Mouse (Mus musculus): ENCODE data around the gene Gm10697. TPM values are rescaled to one million over a fixed set of nuclear protein-coding genes. Genes with fewer than 3 reads are reported as not detected.
"Not testable (repeated sequence)": the region's sequence is repeated elsewhere in the genome, so short reads cannot be mapped to it uniquely, and the experiment has no call there.

Gm10697 gene
- polyA plus RNA-seq (2015; fragmentation: Nextera tagmentation; extraction: Ambion mirVana): not detected in 2 replicates

DNA sequence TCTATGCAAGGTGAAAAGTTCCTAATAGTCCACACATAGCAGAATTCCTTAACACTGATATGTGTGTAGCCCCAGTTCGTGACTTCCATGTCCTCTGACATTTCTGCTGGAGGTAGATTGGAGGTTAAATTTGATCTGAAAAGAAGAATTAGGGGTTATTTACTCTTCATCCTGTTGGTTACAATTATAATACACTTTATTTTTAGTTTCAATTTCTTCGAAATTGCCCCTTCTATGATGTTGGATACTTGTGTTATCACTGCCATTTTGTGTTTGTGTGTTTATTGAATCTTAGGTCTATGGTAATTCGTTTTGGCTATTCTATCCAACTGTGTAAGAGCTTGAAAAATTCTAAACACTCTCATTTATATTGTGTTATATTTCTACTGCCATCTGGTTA, at the start of gene Gm10697:
TSS of gene Gm10697 (minus strand) at position 101 of the 400 bp plus-strand sequence.
- H3K4me1 ChIP-seq, H3K36me3 ChIP-seq: not testable (repeated sequence)

GRCm38 (mm10) chr3:94115071-94115470, 42.6 kb upstream of the Gm10697 start:
- not testable (repeated sequence) for H3K27ac ChIP-seq (replicated peaks); H3K9me3 ChIP-seq; H3K4me1 ChIP-seq; H3K4me3 ChIP-seq; H3K27me3 ChIP-seq; ATAC-seq (replicated peaks); H3K36me3 ChIP-seq; H3K9ac ChIP-seq (replicated peaks); H3K4me2 ChIP-seq (replicated peaks)
- WGBS: 67% methylated on average over 1 of the region's 1 CpGs

More for the DNA sequence above, at the start of gene Gm10697:
- not testable (repeated sequence) for ATAC-seq (replicated peaks); H3K27ac ChIP-seq (replicated peaks); H3K9me3 ChIP-seq; H3K4me2 ChIP-seq (replicated peaks); H3K27me3 ChIP-seq; H3K4me3 ChIP-seq; H3K9ac ChIP-seq (replicated peaks)
- WGBS: 77% methylated on average over 2 of the region's 3 CpGs

- not testable (repeated sequence) for H3K4me3 ChIP-seq; H3K27ac ChIP-seq (replicated peaks); H3K4me1 ChIP-seq; H3K9me3 ChIP-seq; H3K4me2 ChIP-seq (replicated peaks); H3K9ac ChIP-seq (replicated peaks); H3K27me3 ChIP-seq; H3K36me3 ChIP-seq; ATAC-seq (replicated peaks)
- WGBS: 85% methylated on average over 2 of the region's 3 CpGs
Measured at GRCm38 (mm10) chr3:94054785-94055184, 17.7 kb downstream of the Gm10697 start, which contains the start of gene Gm9125. Gene Gm9125 (minus strand): TSS chr3:94054885.

GRCm38 (mm10) chr3:94049566-94050121, 22.8 kb downstream of the Gm10697 start:
- not testable (repeated sequence) for ATAC-seq (replicated peaks); H3K9ac ChIP-seq (replicated peaks); H3K27me3 ChIP-seq

GRCm38 (mm10) chr3:94038241-94038640, 34.2 kb downstream of the Gm10697 start:
- H3K4me3 ChIP-seq; H3K9ac ChIP-seq (replicated peaks); H3K9me3 ChIP-seq; H3K4me2 ChIP-seq (replicated peaks); ATAC-seq (replicated peaks); H3K36me3 ChIP-seq; H3K4me1 ChIP-seq; H3K27ac ChIP-seq (replicated peaks); H3K27me3 ChIP-seq: not testable (repeated sequence)
- WGBS: 95% methylated on average over 1 of the region's 1 CpGs

More at GRCm38 (mm10) chr3:94049566-94050121, 22.8 kb downstream of the Gm10697 start:
- not testable (repeated sequence) for H3K27ac ChIP-seq (replicated peaks); H3K4me3 ChIP-seq; H3K9me3 ChIP-seq; H3K4me1 ChIP-seq; H3K4me2 ChIP-seq (replicated peaks); H3K36me3 ChIP-seq
- 50% methylated on average over 1 of the region's 5 CpGs for WGBS

- not testable (repeated sequence) for H3K4me1 ChIP-seq; H3K36me3 ChIP-seq; H3K27me3 ChIP-seq; H3K4me3 ChIP-seq; H3K27ac ChIP-seq (replicated peaks); ATAC-seq (replicated peaks); H3K9ac ChIP-seq (replicated peaks); H3K9me3 ChIP-seq; H3K4me2 ChIP-seq (replicated peaks)
- 93% methylated on average over 18 of the region's 18 CpGs for WGBS
Measured at GRCm38 (mm10) chr3:94034400-94034799, 38.0 kb downstream of the Gm10697 start.

Other genes starting within 250 kb of the Gm10697 start
- not detected in 2 replicates for gene Tdpoz3, start 246.6 kb downstream of the Gm10697 start, polyA plus RNA-seq (2015; fragmentation: Nextera tagmentation; extraction: Ambion mirVana)
- gene Gm9117, start 129.1 kb downstream of the Gm10697 start, polyA plus RNA-seq (2015; fragmentation: Nextera tagmentation; extraction: Ambion mirVana): not detected in 2 replicates
- gene Tdpoz5, start 111.3 kb downstream of the Gm10697 start, polyA plus RNA-seq (2015; fragmentation: Nextera tagmentation; extraction: Ambion mirVana): not detected in 2 replicates
- not detected in 2 replicates for gene Gm9125, start 17.8 kb downstream of the Gm10697 start, polyA plus RNA-seq (2015; fragmentation: Nextera tagmentation; extraction: Ambion mirVana)
- not detected in 2 replicates for gene Gm10696, start 105.5 kb upstream of the Gm10697 start, polyA plus RNA-seq (2015; fragmentation: Nextera tagmentation; extraction: Ambion mirVana)
- not detected in 2 replicates for gene Gm5286, start 124.1 kb upstream of the Gm10697 start, polyA plus RNA-seq (2015; fragmentation: Nextera tagmentation; extraction: Ambion mirVana)
- gene Gm4778, start 191.4 kb upstream of the Gm10697 start, polyA plus RNA-seq (2015; fragmentation: Nextera tagmentation; extraction: Ambion mirVana): not detected in 2 replicates
- 32.1 and 34.1 TPM in 2 replicates for gene Them4, start 237.4 kb upstream of the Gm10697 start, polyA plus RNA-seq (2015; fragmentation: Nextera tagmentation; extraction: Ambion mirVana)